Mouse (Mus musculus) common myeloid progenitor, adult 5-6 weeks (primary cell): Measurements from ENCODE around the gene Suclg1. TPM values are rescaled to one million over a fixed set of nuclear protein-coding genes. Genes with fewer than 3 reads are reported as not detected.
A peak's percentile ranks its signal among the peaks of the same experiment; 100 is the strongest.

Experiments used
- ATAC-seq: replicated peaks from 2 replicates; pipeline ENCODE4 v1.8.0; 2016; ENCODE audit warnings: low read depth, mild to moderate bottlenecking, moderate TSS enrichment, inconsistent platforms; ENCODE audit not compliant: poor library complexity, severe bottlenecking
- total RNA-seq: library from RNA; stranded (forward); fragments of 200-1000, 187-1606 nt; gene quantifications from 2 replicates; pipeline ENCODE4 v1.2.3, GENCODE M21; 2017

The Suclg1 gene
- total RNA-seq, 1 experiment from 2014 or later, result 104 TPM

DNA sequence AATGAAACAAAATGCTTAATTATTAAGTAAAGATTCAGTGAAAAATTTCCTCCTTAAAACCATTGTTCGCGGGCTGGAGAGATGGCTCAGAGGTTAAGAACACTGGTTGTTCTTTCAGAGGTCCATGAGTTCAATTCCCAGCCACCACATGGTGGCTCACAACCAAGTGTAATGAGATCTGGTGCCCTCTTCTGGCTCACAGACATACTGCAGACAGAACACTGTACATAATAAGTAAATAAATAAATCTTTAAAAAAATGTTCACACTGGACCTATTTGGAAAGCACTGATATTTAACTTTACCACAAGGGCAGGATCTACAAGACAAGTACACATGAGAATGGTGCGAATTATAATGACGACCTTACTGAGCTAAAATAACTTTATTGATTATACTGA lies 730 bp upstream of the Suclg1 start:
- ATAC-seq, result no peak

DNA sequence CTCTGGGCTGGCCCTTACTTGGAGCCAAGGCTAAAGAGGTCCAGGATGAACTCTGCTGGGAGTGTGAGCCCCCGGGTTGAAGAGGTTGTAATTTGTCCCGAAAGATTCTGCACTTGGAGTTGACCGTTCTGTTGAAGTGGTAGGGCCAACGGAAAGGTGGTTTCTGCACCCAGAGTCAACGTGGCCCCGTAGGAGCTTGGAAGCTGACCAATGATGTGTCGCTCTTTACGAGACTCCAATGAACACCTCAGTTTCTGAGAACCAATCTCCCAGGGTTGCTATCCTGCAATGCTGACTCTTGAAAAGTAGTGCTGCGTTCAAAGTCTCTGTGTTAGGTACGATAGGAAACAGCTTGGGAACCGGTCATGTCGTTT lies 854 bp downstream of the Suclg1 start:
- ATAC-seq, result peak; percentile 10; the same call in 1 of the 2 replicates

DNA sequence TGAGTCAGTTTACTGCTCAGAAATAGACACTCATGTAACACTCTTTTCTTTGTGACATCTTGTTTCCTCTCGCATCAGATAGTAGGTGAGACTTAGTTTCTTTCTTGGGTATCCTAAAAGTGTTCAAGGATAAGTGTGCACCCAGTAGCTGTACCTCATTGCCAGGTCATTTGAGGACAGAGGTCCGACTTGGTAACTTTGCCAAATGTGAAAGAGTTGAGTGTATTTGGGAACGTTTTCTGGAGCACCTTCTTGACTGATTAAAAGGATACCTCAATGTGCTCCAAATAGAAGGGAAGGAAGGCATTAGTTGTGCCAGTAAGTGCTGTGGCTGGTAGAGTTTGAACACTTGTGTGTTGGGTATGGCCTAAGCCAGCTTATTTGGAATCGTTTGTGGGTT lies 1.7 kb downstream of the Suclg1 start:
- no peak for ATAC-seq

DNA sequence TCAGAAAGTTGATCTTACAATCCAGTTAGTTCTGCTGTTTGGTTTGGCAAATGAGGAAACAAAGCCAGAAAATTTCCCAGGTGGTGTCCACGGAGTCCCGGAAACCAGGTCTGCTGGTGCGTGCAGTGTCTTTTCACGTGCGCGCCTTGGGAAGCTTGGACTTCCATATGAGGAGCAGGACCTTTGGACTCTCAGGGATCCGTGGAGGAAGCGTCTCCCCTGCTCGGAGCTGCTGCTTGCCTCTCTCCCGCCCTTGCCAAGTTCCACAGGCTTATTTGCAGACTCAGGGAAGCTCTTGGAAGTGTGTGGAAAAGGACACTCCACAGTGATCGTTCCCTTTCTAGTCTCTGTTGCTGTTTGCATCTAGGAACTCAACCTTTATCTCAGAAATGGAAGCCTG lies 3.2 kb downstream of the Suclg1 start:
- ATAC-seq, result no peak

DNA sequence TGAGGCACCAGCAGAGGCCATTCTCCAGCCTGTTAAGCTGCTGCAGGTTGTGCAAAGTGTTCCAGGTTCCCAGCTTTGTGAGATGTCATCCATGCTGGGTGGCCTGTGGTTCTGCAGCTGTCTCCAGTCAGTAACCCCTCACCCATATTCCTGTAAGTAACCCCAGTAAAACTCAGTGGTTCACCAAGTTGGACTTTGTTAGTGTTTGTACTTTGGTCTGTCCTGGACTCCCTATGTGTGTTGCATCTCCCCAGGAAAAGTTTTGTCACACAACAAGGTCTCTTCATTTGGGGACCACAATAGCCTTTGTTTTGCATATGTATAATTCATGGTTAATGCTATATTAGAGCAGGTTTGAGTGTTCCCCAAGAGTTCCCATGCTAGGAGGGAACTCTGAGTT lies 4.2 kb downstream of the Suclg1 start:
- ATAC-seq, result no peak

DNA sequence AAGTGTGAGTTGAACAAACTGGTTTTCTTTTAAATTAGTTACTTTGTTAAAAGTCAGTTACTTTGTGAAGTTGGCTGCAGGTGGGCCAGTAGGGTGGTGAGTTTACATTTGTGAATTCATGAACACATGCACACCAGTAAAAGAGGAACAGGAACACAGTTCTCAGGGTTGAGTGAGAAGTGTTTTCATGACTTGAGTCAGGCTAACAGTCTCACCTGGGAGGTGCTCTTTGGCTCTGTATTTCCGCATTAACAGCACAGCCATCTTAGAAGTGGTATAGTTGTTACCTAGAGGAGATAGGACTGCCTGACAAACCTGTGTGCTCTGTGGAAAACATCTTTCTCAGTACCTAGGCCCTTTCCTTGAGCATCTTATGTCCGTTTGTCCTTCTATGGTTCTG lies 4.8 kb downstream of the Suclg1 start:
- no peak for ATAC-seq

GRCm38 (mm10) chr6:73253584-73253983 lies 5.4 kb downstream of the Suclg1 start:
- ATAC-seq, result no peak

- ATAC-seq, result peak; percentile 88
Measured at GRCm38 (mm10) chr6:73254307-73255228, 6.4 kb downstream of the Suclg1 start.

DNA sequence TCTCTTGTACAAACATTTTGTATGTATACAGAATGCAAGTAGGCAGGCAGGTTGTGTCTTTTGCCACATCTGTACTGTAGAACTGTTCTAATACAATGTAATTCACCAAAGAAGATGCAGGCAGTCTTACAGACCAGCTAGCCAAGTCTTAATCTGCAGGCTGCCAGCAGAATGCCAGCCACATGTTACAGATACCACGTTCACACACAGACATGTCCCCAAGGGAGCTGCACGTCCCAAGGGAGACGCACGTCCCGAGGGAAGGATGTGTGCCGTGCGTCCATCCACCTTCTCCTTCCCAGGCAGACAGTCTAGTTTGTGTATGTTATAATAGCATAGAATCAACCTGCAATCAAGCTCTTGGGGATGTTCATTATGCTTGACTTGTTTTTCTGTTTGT lies 8.9 kb downstream of the Suclg1 start:
- no peak for ATAC-seq

GRCm38 (mm10) chr6:73260110-73260509 lies 11.9 kb downstream of the Suclg1 start:
- ATAC-seq, result no peak

- no peak for ATAC-seq
Measured at GRCm38 (mm10) chr6:73264801-73265200, 16.6 kb downstream of the Suclg1 start.

DNA sequence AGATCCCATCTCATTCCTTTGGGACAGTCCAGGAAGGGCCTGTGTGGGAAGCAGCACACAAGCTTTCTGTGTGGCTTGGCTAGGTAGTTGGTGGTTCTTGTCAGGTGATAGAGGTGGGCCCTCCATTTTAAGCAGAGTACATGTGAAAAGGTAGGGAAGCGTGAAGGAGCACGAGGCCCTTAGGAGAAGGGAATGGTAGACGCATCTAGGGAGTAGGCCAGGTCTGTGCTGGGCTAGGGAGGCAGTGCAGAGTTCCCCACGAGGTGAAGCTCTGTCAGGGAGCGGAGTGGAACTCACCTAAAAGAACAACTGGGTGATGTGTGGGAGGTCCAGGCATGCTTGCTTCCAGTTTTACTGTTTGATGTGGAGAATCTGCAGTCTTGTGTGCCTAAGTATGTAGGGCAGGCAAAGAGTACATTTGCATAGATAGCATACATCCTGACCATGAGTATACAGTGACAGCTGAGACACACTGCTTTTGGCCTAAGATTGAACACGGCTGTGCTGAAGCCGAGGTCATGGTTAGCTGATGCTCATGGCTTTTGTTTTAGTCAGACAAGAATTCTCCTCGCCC lies 19.6 kb downstream of the Suclg1 start:
- ATAC-seq, result no peak

DNA sequence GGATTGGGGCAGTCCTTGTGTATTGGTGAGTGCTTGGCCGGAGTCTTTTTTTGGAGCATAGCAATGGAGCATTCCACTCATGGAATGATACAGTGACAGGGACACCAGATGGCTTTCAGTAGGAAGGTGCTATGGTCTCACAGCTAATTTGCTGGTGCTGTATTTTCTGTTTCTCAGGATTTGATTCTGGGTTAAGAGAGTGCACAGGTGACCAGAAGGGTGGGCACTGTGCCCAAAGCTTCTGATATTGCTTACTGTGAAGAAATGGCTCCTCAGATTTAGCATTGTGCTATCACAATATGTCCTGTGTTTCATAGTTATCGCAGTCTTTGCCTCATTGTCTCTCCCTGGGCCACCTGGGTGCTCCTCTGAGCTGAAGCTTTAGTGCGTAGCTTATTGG lies 21.2 kb downstream of the Suclg1 start:
- ATAC-seq, result no peak

GRCm38 (mm10) chr6:73271546-73272091 lies 23.4 kb downstream of the Suclg1 start:
- no peak for ATAC-seq

- no peak for ATAC-seq
Measured at GRCm38 (mm10) chr6:73275002-73275401, 26.8 kb downstream of the Suclg1 start.

DNA sequence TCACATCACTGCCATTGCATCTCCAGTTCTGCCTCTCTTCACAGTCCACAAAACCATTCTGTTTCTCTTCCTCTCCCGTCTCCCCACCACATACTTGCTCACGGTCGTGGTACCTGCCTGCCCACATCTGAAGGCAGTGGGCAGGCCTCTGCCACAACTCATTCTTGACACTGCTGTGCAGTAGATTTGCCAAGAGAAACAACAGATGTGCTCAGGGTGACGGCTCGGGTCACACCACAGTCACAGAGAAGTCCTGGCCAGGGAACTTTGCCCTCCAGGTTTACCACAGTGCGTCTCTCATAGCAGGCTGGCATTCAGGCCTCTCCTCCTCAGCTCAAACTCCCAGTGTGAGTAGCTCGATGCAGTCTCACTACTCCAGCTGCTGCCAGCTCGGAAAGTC lies 31.5 kb downstream of the Suclg1 start:
- ATAC-seq, result no peak

DNA sequence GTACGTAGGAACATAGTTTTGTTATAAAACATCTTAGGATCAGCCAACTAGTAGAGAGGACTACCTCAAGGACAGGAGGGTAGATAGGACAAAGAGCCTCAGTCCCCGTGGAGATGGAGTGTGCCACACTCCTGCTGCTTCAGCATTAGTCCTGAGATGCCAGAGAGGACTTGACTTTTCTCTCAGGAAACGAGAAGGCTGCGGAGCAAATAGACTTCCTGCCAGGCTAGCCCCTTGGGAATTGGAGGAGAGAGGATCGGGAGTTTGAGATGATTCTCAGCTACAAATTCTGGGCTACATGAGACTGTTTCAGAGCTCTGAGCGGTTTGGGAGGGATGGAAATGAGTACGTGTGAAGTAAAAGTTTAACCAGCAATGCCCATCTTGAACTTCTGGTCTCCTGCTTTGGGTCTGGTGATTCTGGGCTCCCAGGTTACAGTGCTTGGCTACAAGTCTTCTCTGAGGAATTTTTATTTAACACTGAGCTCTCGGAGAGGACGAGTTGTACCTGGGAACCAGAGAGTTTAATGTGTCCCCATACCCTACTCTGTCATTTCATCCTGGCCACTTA lies 32.4 kb downstream of the Suclg1 start:
- ATAC-seq, result no peak

DNA sequence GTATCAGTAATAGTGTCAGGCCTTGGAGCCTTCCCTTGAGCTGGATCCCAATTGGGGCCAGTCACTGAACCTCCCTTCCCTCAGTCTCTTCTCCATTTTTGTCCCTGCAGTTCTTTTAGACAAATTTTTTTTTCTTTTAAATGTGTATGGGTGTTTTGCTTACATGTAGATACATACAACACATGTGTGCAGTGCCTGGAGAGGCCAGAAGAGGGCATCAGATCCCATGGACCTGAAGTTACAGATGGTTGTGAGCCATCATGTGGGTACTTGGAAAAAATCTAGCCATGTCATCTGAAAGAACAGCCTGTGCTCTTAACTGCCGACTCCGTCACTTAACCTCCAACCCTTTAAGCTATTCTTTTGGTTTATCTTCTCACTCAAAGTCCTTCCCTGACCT lies 38.1 kb downstream of the Suclg1 start:
- ATAC-seq, result no peak

GRCm38 (mm10) chr6:73306837-73307236 lies 58.7 kb downstream of the Suclg1 start:
- no peak for ATAC-seq

GRCm38 (mm10) chr6:73308685-73309520 lies 60.7 kb downstream of the Suclg1 start:
- ATAC-seq, result no peak
